Mouse (Mus musculus) 3134 (cell line): ENCODE measurements at regions not wholly inside any gene's neighbourhood (a gene's known extent, or its start where the extent isn't known, plus 50 kb on each side); places are given as distances from the start of the nearest gene placed in this dataset.

Experiments used
- DNase-seq: peaks from one replicate; pipeline ENCODE4 v3.0.0-alpha.2; 2011; ENCODE audit warnings: low spot score; ENCODE audit not compliant: insufficient read length; ENCODE audit errors: extremely low read depth

DNA sequence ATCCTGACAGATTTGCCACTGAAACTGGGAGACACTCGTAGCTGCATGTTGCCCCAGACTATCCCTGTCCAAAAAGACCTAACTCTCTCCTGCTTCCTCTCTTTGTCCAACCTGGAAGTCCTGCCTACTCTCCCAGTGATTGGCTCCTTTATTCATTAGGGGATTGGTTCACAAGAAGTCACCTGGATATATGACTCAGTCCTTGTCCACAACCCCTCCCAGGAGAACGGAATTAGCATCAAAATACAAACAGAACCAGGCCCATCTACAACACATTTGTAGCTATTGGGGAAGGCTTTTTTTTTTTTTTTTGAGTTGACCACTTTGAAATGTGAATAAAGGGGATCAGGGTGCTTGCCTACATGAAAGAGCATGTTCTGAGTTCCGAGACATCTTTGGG lies 347.4 kb upstream of the Tmc3 start:
- DNase-seq = no peak

DNA sequence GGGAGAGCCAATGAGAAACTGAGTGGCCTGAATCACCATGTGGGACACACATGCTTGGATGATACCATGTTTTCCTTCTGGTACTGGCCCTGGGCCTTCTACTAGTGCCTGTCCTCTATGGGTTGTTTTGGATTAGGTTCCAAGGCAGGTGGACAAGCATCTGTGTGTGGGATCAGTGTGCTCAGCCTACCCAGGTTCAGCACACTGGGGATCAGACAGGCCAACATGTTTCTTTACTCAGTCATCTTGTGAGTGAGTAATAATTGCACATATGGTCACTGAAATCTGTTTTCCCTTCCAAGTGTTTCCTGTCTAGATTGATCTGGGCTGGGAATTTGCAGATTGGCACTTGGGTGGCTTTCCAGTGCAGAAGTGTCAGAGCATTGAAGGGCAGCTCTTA lies 346.6 kb upstream of the Tmc3 start:
- DNase-seq = no peak

DNA sequence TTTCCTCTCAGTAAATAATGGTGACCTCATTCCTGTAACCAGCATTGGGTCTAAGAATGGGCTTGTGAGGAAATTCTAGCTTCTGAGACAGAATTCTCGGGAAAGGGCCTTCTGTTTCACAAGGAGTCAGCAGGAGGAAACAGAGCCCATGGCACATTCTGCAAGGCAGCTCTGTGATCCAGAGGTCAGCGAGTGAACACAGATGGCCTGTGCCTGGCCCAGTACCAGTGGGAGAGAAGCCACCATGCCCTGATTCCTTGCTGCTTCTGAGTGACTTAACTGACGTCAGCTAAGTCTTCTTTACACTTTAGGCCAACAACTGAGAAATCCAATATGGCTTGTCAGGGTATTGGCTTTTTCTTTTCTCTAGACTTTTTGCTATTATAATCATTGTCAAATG lies 342.5 kb upstream of the Tmc3 start:
- DNase-seq = no peak

DNA sequence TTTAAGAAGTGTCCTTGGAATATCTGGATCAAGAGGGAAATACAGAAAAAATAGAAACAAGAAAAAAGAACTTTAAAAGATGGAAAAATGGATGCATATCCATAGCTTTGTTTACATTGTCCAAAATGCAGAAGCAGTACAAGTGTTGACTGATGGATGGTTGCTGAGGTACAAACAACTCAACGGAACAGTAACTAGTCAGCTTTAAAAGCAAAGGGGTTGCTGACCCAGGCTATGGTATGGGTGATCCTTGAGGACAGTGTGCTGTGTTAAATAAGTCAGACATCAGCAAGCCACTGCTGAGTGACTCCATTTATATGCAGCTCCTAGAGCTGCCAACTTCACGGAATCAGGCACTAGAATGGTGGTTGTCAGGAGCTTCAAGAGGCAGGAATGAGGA lies 338.9 kb upstream of the Tmc3 start:
- no peak for DNase-seq

DNA sequence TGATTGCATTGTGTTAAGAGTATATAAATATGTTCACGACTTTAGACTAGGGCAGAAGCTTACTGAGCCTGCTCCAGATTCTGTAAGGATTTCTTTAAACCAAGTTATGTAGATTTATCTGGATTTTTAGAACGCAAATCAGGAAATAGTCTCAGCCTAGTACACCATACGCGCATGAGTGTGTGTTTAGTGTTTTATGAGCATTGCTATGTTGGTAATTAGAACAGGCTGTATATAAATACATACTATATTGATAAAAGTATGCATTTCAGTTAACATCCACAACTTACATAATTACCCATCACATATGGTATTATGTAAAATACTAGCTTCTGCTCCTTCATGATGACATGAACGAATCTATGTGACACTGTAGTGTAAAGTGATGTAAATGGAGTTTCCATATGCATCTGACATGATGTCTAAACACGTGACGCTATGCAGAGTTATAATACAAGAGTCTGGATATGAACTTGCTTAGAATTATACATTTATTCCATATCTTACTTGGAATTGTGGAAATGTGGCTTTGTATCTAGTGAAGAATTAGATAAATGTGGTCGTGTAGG lies 332.6 kb upstream of the Tmc3 start:
- no peak for DNase-seq

DNA sequence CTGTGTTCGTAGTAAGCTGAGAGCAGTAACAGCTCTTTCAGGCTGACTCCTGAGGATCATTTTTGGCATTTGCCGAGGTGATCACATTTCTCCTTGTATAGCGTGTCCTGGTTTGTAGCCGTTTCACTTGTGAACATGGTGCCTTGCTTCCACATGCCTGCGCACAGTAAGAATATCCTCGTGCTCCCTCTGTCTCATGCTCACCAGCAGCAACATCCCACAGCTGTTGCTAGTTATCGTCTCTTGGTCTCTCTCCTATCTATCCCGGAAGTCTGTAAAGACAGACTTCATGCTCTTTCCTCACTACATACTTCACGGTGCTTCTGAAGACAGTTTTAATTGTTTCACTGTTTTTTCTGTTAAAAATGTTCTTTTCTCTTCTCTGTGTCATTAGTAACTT lies 331.7 kb upstream of the Tmc3 start:
- no peak for DNase-seq

DNA sequence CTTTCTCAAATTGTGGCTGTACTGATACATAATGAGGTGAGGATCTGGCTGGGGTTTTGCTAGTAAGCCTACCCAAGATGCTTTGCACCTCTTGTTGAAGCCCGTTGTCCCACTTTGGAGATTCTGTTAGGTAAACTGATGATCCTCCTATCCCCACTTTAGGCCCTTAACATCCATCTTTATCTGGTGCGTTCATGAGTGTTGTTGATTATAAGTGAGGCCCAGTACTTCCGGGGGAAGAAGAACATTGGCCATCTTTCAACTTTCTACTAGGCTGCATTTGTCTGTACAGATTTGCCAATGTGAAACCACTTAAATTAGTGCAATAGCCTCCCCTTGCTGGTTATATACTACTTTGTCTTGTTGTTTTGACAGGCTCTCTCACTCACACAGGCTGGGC lies 331.3 kb upstream of the Tmc3 start:
- DNase-seq = no peak

DNA sequence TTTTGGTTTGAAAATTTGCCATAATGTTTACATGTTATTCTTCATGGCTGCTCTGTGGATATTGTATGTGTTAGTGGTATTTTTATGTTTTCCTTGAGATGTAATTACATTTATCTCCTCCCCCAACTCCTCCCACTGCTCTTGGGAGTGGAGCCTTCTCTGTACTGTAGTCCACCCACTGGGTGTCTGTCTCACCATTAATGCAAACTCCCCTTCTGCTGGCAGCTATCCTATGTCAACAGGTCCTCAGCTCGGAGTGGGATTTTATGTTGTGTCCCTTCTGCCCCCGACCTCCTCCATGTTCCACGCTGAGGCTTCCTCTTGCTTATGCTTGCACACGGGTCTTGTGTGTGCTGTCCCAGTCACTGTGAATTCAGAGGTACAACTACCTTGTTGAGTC lies 330.3 kb upstream of the Tmc3 start:
- DNase-seq = no peak

DNA sequence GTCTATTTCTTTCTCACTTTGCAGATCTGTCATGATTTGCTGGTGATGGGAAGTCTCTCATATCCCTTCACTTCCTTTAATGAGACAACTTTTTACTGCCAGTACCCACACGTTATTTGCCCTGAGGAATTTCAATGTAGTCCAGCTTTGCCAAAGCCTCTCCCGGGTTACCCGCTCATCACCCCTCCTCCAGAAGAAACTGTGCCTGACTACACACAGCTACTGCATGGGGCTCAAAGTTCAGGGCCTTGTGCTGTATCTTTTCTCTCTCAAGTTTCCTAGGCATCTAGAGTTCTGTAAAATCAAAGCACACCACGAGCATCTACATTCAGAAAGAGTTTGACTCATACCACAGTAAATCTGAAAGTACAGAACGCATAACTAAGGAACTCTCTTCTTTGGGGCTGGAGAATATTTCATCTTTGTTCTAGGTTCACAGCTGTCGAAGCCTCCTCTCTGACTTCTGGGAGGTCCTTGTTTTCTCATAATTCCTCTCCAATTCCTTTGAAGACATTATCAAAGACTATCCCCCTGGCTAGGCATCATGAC lies 328.4 kb upstream of the Tmc3 start:
- DNase-seq = no peak

DNA sequence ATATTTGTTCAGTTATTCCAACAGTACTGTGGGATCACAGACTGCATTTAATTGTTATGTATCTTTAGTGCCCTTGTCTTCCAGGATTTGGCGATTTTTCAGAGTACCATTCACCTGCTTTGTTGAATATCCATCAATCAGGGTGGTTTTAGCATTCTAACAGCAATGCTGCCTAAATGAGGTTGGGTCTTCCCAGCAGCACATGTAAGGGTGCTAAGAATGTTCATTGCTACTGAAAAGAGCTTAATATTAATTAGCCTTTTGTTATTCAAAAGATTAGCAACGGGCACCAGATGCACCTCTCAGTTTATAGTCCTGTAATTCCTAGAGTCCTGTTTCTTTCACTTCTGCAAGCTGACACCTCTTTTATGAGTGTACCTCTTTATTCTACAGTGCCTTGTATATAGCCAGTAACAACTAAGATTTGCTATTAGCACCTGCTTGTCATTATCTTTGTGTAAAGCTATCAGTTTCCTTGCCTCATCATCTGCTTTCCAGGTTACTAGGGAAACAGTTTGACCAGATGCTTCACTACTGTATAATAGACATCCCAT lies 326.3 kb upstream of the Tmc3 start:
- DNase-seq = no peak

DNA sequence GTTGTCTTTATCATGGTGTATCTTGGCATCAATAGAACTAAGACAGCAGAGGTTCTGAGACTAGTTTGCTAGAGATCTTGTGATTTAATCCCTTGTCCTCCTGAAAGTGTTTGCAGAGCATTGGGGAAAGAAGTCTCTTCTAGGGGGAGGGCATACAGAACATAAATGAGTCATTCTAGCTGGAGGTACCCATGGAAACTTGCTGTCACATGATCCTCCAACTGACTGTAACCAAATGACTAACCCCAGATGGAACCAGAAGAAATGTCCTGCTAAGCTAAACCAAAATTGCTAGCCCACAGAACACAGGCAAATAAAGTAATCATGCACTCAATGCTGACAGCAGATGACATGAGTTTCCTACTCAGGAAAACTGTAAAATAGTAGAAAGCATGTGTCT lies 323.2 kb upstream of the Tmc3 start:
- DNase-seq = peak; percentile 3

DNA sequence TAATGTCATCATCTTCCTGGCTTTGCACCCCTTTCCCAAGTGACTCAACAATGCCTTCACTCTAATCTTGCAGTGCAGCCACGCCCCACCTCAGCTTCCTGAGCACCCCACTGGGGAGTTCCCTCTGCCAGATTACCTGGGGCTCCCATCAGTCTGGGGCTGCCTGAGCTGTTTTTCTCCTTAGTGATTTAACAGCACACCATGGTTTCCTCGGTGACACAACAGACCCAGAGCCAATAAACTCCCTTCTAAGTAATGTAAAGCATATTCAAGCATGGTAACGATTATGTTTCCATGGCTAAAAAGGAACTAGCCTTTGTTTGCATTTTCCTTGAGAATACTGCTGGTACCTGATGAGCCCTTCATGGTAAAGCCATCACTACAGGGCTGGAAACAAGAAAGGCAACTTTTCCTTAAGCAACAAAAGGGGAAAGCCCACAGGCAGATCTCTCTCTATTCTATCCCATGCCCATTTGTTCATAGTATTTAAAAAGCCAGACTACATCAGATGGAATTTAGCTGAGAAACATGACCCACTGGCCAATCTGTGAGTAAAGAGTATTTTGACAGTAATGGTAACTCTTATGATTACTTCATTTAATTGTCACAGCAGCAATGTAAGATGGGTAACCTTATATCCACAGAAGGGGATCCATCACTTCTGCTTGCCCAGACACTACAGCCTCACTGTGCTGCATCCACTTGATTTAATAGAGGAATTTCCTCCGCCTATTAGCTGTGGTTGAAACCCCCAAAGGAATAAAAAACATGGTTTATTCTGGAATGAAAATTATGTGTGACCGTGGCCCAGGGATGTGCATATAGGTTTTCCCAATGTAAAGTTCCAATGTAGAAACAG lies 294.6 kb upstream of the Tmc3 start:
- no peak for DNase-seq

DNA sequence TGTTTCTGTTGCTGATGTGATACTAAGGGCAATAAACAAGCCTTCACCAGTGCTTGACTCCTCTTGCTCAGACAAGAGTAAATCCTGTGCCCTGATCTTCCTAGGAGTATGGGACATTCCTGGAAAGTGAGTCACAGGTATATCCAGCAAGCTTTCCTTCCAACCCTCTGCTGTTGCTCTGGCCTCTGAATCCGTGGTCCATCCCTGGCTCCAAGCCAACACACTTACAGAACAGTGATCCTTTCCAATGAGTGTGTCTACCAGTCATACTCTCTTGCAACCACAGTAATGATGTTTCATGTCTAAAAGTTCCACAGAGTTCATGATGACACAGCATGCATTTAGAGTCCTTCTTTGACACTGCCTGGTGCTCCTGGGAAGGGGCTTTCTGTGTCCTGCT lies 277.6 kb upstream of the Tmc3 start:
- peak; percentile 18 for DNase-seq

DNA sequence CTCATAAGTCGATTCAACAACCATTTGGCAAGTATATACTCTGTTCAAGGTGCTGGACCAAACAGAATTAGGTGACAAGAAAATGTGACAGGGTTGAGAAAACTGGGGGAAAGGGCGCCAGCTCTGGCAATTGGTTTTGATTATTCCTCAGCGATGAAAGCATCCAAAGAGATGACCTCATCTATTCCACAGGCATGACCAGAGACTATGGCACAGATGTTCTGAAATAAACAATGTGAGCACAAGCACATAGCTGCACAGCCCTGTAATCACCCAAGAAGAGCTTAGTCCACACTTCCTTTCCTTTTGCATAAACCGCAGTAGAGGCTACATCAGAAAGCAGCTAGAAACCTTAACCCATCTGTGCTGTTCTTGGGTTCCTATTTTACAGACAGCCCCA lies 272.6 kb upstream of the Tmc3 start:
- no peak for DNase-seq

DNA sequence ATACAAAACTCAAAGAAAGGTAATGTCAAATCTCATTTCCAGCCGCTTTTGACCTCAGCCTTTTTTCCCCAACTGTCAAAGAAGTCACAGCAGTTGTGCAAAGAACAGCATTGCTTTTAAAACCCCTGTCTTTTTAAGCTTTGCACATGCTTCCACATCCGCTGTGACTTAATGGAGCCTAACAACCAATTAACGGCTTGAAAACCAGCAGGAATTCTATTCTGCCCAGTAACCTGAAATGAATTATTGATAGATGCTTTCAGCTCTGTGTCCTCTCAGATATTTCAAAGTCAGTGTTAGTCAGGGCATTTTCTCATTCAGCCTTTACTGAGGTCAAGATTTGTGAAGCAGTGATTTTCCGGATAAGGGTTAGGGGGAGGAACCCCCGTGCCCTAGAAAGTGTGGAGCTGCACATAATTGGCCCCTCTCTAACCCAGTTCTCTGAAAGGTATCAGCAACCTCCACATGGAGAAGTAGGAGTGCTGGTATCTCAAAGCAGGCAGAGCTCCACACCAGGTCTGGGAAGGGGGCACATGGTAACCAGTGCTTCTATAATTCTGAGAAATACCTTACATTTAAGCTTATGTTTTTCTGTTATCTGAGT lies 254.8 kb upstream of the Tmc3 start:
- DNase-seq = no peak

DNA sequence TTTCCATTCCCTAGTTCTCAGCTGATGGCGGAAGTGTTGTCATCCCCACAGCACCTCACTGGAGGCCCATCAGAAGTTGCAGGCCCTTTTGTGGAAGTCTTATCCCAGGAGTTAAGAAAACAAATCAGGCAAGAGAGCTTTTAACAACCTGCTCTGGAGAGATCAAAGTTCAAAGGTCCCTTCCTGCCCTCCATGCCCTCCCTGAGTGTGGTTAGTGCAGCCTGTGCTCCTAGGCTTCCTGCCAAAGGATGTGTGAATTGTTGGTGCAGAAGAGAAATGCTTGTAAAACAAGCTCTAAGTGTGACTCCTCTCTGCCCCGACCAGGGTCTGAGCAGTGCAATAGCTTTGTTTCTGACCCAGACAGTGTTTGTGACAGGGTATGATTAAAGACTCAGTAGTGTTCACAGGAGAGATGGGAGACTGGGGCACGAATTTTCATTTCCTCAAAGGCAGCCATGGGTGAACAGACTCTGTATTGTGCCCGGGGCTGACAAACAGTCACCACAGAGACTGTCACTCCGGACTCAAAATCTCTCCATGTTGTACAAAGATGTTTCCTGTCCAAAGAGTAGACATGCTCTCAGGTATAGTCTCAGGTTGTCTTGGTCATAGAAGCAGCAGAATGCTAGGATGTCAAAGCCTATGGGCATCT lies 237.5 kb upstream of the Tmc3 start:
- no peak for DNase-seq

DNA sequence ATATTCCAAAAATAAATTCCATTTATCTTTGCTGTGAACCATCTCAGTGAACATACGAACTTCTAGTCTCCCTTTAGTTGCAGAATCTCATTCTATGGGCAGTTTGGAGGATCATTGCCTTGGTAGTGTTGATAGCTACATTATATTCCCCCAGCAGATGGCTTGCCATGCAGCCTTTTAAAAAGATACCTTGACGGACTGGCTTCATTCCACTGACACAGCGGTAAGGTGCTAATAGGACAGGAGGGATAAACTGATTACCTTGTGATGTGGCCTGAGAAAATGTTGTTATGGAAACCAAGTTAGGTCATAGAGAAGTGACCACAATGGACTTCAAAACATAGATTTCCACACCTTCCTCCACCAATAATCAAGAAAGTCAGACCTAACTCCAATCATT lies 215.5 kb upstream of the Tmc3 start:
- DNase-seq = no peak

DNA sequence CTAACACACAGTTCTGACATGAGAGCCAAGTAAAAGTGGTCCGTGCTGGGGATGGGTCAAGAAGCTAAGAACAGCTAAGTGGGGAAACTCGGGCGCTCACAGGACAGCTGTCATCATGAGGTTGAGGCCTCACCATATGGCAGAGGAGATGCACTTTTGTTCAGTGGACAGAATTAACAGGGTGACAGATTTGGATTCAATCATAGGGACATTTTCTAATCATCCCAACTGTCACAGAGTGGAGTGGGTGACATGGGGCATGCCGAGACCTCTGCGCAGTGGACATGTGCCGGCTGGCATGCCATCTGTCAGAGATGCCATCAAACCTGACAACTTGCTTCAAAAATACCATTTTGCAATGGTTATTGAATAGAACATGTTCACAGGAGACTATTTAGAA lies 215.1 kb upstream of the Tmc3 start:
- DNase-seq = no peak

DNA sequence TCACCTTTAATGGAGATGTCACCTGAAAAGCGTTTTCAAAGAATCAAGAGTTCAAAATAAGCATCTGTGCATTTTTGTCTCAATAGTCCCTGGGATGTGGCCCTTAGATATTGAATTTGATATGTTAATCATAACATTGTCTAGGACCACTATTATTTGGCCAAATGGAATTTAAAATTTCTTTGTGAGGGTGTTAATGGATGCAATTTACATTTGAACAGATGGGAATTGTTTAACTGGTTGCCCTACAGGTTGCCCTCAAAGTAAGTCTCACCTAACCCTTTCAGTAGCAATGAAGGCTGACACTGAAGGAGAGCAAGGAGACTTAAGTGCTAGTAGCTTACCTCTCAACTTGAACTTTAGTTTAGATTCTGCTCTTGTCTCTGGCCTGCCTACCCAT lies 207.9 kb upstream of the Tmc3 start:
- DNase-seq = no peak

DNA sequence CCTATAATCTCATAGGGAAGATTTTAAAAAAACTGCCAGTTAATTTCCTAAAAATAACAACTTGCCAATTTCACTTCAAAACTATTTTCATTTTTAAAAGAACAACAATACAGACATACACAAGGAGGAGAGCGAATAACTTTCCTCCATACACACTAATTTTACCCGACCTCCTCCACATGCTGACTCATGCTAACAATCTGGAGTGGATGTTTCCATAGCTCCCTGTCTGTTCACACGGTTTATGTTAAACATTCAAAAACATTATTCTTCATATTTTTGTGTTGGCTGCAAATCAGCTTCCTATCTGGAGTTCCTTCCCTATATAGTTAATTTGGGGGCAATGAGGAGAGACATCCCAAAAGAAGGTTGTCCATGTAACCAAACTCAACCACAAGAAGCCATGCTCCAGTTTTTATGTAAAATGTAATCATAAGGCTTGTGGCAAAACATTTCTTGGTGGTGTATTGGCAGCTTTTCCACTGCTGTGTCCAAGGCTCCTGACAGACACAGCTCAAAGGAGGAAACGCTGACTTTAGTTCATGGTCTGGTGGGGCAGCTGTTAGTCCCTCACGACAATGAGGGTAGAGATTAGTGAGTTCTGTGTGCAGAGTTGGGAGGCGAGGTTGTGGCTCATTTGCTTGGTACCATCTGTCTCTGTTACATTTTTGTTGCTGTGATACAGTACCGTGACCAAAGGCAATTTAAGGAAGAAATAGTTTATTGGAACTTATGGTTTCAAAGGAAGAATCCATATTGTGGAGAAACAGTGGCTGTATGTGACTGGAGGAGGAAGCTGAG lies 203.1 kb upstream of the Tmc3 start:
- DNase-seq = no peak
